Mouse (Mus musculus) stomach, embryonic 14.5 days (tissue): Measurements from ENCODE around the gene Adig. TPM values are rescaled to one million over a fixed set of nuclear protein-coding genes. Genes with fewer than 3 reads are reported as not detected.

ENCODE experiments used
- ATAC-seq: fragments of 200-750 bp; cut with Nextera tagmentation; 2 replicates; pipeline ENCODE4 v1.8.0; 2017; ENCODE audit warnings: low read depth, moderate TSS enrichment; ENCODE audit not compliant: insufficient number of reproducible peaks, insufficient read depth, low FRiP score
- H3K27ac ChIP-seq: fragments of 300-500 bp; sonication (generic); 2 replicates; pipeline ENCODE4 v1.5.1; 2014; ENCODE audit warnings: mild to moderate bottlenecking, low read length, moderate library complexity, mixed read lengths
- H3K27me3 ChIP-seq: fragments of 300-500 bp; sonication (generic); 2 replicates; pipeline ENCODE4 v1.6.1; 2014; ENCODE audit warnings: low read length, control low read depth, mixed read lengths; ENCODE audit not compliant: control insufficient read depth, insufficient read depth
- H3K36me3 ChIP-seq: fragments of 300-500 bp; sonication (generic); 2 replicates; pipeline ENCODE4 v1.6.1; 2014; ENCODE audit warnings: mild to moderate bottlenecking, control low read depth, low read length, moderate library complexity, mixed read lengths; ENCODE audit not compliant: control insufficient read depth, insufficient read depth
- H3K4me1 ChIP-seq: fragments of 300-500 bp; sonication (generic); 2 replicates; pipeline ENCODE4 v1.6.1; 2014; ENCODE audit warnings: low read length, control low read depth, mixed read lengths; ENCODE audit not compliant: control insufficient read depth, insufficient read depth
- H3K4me2 ChIP-seq: fragments of 300-500 bp; sonication (generic); replicated peaks from 2 replicates; pipeline ENCODE4 v1.6.1; 2014; ENCODE audit warnings: low read depth, low read length, control low read depth
- H3K4me3 ChIP-seq: fragments of 300-500 bp; sonication (generic); 2 replicates; pipeline ENCODE4 v1.5.1; 2014; ENCODE audit warnings: low read depth, low read length, control low read depth
- H3K9ac ChIP-seq: fragments of 300-500 bp; sonication (generic); replicated peaks from 2 replicates; pipeline ENCODE4 v1.6.1; 2014; ENCODE audit warnings: low read depth, mild to moderate bottlenecking, control low read depth, low read length, moderate library complexity, mixed read lengths
- H3K9me3 ChIP-seq: fragments of 300-500 bp; sonication (generic); 2 replicates; pipeline ENCODE4 v1.6.1; 2016; ENCODE audit warnings: low read depth, low read length, control low read depth; ENCODE audit not compliant: control insufficient read depth
- WGBS: fragments of 180-500 bp; shearing (Covaris S2); extraction: QIAGEN DNeasy Blood & Tissue Kit; methylation state at CpG from one replicate; pipeline ENCODE4 v1.1.7; 2014; 5-methylcytosine and 5-hydroxymethylcytosine counted together
- polyA plus RNA-seq: library from polyadenylated mRNA; unstranded; fragments of >200 nt; fragmentation: Nextera tagmentation; extraction: Ambion mirVana; gene quantifications from 2 replicates; pipeline ENCODE4 v1.2.1, GENCODE M21; 2014

The Adig gene
- polyA plus RNA-seq: 0.77 and 1.2 TPM in 2 replicates

GRCm38 (mm10) chr2:158501836-158502812 lies at the start of gene Adig:
TSS of gene Adig (plus strand) at chr2:158502612.
- no peaks in the 10 kb centered on the region for H3K36me3 ChIP-seq
- no peaks in the 10 kb centered on the region for H3K9me3 ChIP-seq
- no peak within 1 kb of the TSS for H3K4me3 ChIP-seq
- no peak within 1 kb of the TSS for H3K9ac ChIP-seq
- no peaks in the 10 kb centered on the region for H3K4me1 ChIP-seq
- H3K4me2 ChIP-seq: no peak within 1 kb of the TSS
- 61% methylated on average over 11 of the region's 11 CpGs for WGBS
- 0 out of 2 replicates have a peak, but pooled peaks have one; percentile 53 for ATAC-seq
- H3K27me3 ChIP-seq: no peaks in the 10 kb centered on the region
- H3K27ac ChIP-seq: peak within 1 kb of the TSS; percentile 15; the same call in 1 of the 2 replicates

GRCm38 (mm10) chr2:158456451-158456850 lies 46.0 kb upstream of the Adig start:
- 86% methylated on average over 4 of the region's 4 CpGs for WGBS
- Histone ChIP-seq H3K36me3 (peaks cover 42% of the 10 kb centered on the region), H3K4me2 (no peak overlapping the region), H3K9me3 (no peaks in the 10 kb centered on the region), H3K9ac (no peak overlapping the region), H3K27me3 (no peaks in the 10 kb centered on the region), H3K4me1 (no peaks in the 10 kb centered on the region), H3K4me3 (no peak overlapping the region), H3K27ac (no peak overlapping the region)
- no peak for ATAC-seq

GRCm38 (mm10) chr2:158457610-158458009 lies 44.8 kb upstream of the Adig start:
- Histone ChIP-seq H3K4me2 (no peak overlapping the region), H3K9ac (no peak overlapping the region), H3K27me3 (no peaks in the 10 kb centered on the region), H3K9me3 (no peaks in the 10 kb centered on the region), H3K4me1 (no peaks in the 10 kb centered on the region), H3K36me3 (peaks cover 47% of the 10 kb centered on the region), H3K4me3 (no peak overlapping the region), H3K27ac (no peak overlapping the region)
- no peak for ATAC-seq
- 93% methylated on average over 1 of the region's 1 CpGs for WGBS

GRCm38 (mm10) chr2:158462450-158462849 lies 40.0 kb upstream of the Adig start:
- whole genome bisulfite sequencing: 73% methylated on average over 1 of the region's 1 CpGs
- Histone ChIP-seq H3K27me3 (no peaks in the 10 kb centered on the region), H3K36me3 (peaks cover 47% of the 10 kb centered on the region), H3K4me1 (no peaks in the 10 kb centered on the region), H3K9ac (no peak overlapping the region), H3K4me2 (no peak overlapping the region), H3K9me3 (no peaks in the 10 kb centered on the region), H3K4me3 (no peak overlapping the region), H3K27ac (no peak overlapping the region)
- no peak for ATAC-seq

- no peak overlapping the region for H3K4me2 ChIP-seq
- ATAC-seq: no peak
- no peaks in the 10 kb centered on the region for H3K9me3 ChIP-seq
- no peak overlapping the region for H3K27ac ChIP-seq
- no peak overlapping the region for H3K9ac ChIP-seq
- no peaks in the 10 kb centered on the region for H3K4me1 ChIP-seq
- WGBS: 90% methylated on average over 1 of the region's 1 CpGs
- no peak overlapping the region for H3K4me3 ChIP-seq
- H3K27me3 ChIP-seq: no peaks in the 10 kb centered on the region
- peaks cover 28% of the 10 kb centered on the region for H3K36me3 ChIP-seq
Measured at GRCm38 (mm10) chr2:158474159-158474558, 28.3 kb upstream of the Adig start.

- Histone ChIP-seq H3K27ac (no peak overlapping the region), H3K9ac (no peak overlapping the region), H3K9me3 (no peaks in the 10 kb centered on the region), H3K4me1 (no peaks in the 10 kb centered on the region), H3K4me2 (no peak overlapping the region), H3K27me3 (no peaks in the 10 kb centered on the region), H3K4me3 (no peak overlapping the region), H3K36me3 (peaks cover 29% of the 10 kb centered on the region)
- no peak for ATAC-seq
- WGBS: 81% methylated on average over 3 of the region's 3 CpGs
Measured at GRCm38 (mm10) chr2:158477640-158478039, 24.8 kb upstream of the Adig start.

GRCm38 (mm10) chr2:158498457-158498856 lies 4.0 kb upstream of the Adig start:
- no peak for ATAC-seq
- Histone ChIP-seq H3K36me3 (peaks cover 16% of the 10 kb centered on the region; the same call in 1 of the 2 replicates), H3K9ac (no peak overlapping the region), H3K27ac (no peak overlapping the region), H3K4me3 (no peak overlapping the region), H3K4me2 (no peak overlapping the region), H3K27me3 (no peaks in the 10 kb centered on the region), H3K9me3 (no peaks in the 10 kb centered on the region), H3K4me1 (no peaks in the 10 kb centered on the region)
- 78% methylated on average over 5 of the region's 5 CpGs for WGBS

GRCm38 (mm10) chr2:158503226-158503625 lies 814 bp downstream of the Adig start:
- no peak for ATAC-seq
- H3K9me3 ChIP-seq: no peaks in the 10 kb centered on the region
- no peak overlapping the region for H3K9ac ChIP-seq
- no peaks in the 10 kb centered on the region for H3K4me1 ChIP-seq
- no peaks in the 10 kb centered on the region for H3K27me3 ChIP-seq
- H3K4me2 ChIP-seq: no peak overlapping the region
- 73% methylated on average over 7 of the region's 7 CpGs for WGBS
- no peak overlapping the region for H3K27ac ChIP-seq
- H3K36me3 ChIP-seq: no peaks in the 10 kb centered on the region
- H3K4me3 ChIP-seq: no peak overlapping the region
